In the genomic region with DNA sequence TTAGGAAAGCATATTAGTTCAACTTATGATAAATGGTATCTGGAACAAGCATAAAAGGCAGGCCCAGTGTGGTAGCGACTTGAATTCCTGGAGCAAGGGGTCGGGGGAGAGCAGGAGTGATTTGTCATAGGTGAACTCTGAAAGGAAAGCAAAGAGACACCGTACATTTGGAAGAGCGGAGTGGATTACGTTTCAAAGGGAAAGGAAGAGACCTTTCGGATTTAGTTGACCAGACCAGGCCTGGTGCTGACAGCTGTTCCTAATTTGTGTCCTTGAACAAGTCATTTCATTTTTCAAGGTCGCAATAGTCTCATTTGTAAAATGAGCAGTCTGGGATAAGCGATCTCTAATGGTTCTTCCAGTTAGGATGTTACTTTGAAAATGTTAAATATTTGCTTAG, we compare ENCODE assay signal across 16 mouse cellular contexts. TPM values are rescaled to one million over a fixed set of nuclear protein-coding genes. Genes with fewer than 3 reads are reported as not detected.
"Had no signal": no experiment of that assay in that cellular context is flagged by ENCODE, and none has a peak within 500 bp of the region (broad histone marks: within the 10 kb centered on the region; RNA-seq: fewer than 3 reads in every experiment).

No protein-coding gene starts in this region.

- DNase-seq: kidney, postnatal 10 days; kidney, postnatal 4 days; left cerebral cortex, postnatal 4 days; liver, embryonic 13.5 days; liver, postnatal 0 days; lung, postnatal 14 days; thymus, adult 18-20 months; thymus, postnatal 14 days had no signal

- H3K36me3 ChIP-seq: limb, embryonic 15.5 days; liver, embryonic 13.5 days; lung, embryonic 15.5 days; midbrain, embryonic 12.5 days; neural tube, embryonic 15.5 days had no signal

- H3K4me2 ChIP-seq: limb, embryonic 15.5 days; liver, embryonic 13.5 days; lung, embryonic 15.5 days; midbrain, embryonic 12.5 days; neural tube, embryonic 15.5 days had no signal

- H3K4me3 ChIP-seq: layer of hippocampus, adult 2 months; limb, embryonic 15.5 days; liver, embryonic 13.5 days; lung, embryonic 15.5 days; megakaryocyte, embryonic 14.5 days; midbrain, embryonic 12.5 days; neural tube, embryonic 15.5 days had no signal

- H3K27me3 ChIP-seq: limb, embryonic 15.5 days; liver, embryonic 13.5 days; lung, embryonic 15.5 days; megakaryocyte, embryonic 14.5 days; midbrain, embryonic 12.5 days; neural tube, embryonic 15.5 days had no signal

- H3K9me3 ChIP-seq: limb, embryonic 15.5 days; liver, embryonic 13.5 days; lung, embryonic 15.5 days; megakaryocyte, embryonic 14.5 days; midbrain, embryonic 12.5 days; neural tube, embryonic 15.5 days had no signal

- H3K9ac ChIP-seq: limb, embryonic 15.5 days; liver, embryonic 13.5 days; liver, postnatal 0 days; lung, embryonic 15.5 days; midbrain, embryonic 12.5 days; neural tube, embryonic 15.5 days had no signal

- ATAC-seq: liver, postnatal 0 days; midbrain, embryonic 16.5 days had no signal

- H3K27ac ChIP-seq: layer of hippocampus, adult 2 months; limb, embryonic 15.5 days; liver, embryonic 13.5 days; lung, embryonic 15.5 days; macrophage; midbrain, embryonic 12.5 days; neural tube, embryonic 15.5 days had no signal

- H3K4me1 ChIP-seq: limb, embryonic 15.5 days; liver, embryonic 13.5 days; lung, embryonic 15.5 days; megakaryocyte, embryonic 14.5 days; midbrain, embryonic 12.5 days; neural tube, embryonic 15.5 days had no signal

RNA-seq across cellular contexts. Expression of a gene that starts 19.2 kb away (rescaled TPM):
- polyA plus RNA-seq: macrophage had no signal
